Mouse (Mus musculus): ENCODE data around the gene Gm17455.
A peak's percentile ranks its signal among the peaks of the same experiment; 100 is the strongest.

Gene Gm17455

GRCm38 (mm10) chr10:60373937-60374578 is 25.5 kb upstream of the Gm17455 start:
- DNase-seq = no peak

GRCm38 (mm10) chr10:60376704-60377103 is 22.8 kb upstream of the Gm17455 start:
- no peak for DNase-seq

- DNase-seq = no peak
Observed at GRCm38 (mm10) chr10:60379419-60379957, 20.0 kb upstream of the Gm17455 start.

GRCm38 (mm10) chr10:60380229-60380628 is 19.3 kb upstream of the Gm17455 start:
- no peak for DNase-seq

- DNase-seq = peak; percentile 71 to 85
Observed at GRCm38 (mm10) chr10:60381142-60381925, 18.2 kb upstream of the Gm17455 start.

- peak in 1 of 2 experiments; percentile 61 for DNase-seq
Observed at GRCm38 (mm10) chr10:60388332-60388731, 11.2 kb upstream of the Gm17455 start.

GRCm38 (mm10) chr10:60389447-60389865 is 10.1 kb upstream of the Gm17455 start:
- peak; percentile 70 to 86 for DNase-seq

- DNase-seq = peak in 1 of 2 experiments; percentile 49
Observed at GRCm38 (mm10) chr10:60390177-60390903, 9.2 kb upstream of the Gm17455 start.

GRCm38 (mm10) chr10:60390904-60391420 is 8.6 kb upstream of the Gm17455 start:
- no peak for DNase-seq

- DNase-seq = no peak
Observed at GRCm38 (mm10) chr10:60391661-60392060, 7.9 kb upstream of the Gm17455 start.

GRCm38 (mm10) chr10:60394936-60395335 is 4.6 kb upstream of the Gm17455 start:
- no peak for DNase-seq

- no peak for DNase-seq
Observed at GRCm38 (mm10) chr10:60395605-60396004, 3.9 kb upstream of the Gm17455 start.

GRCm38 (mm10) chr10:60398051-60398814 is 1.3 kb upstream of the Gm17455 start:
- peak in 1 of 2 experiments; percentile 6 for DNase-seq

GRCm38 (mm10) chr10:60400507-60401295 is 1.2 kb downstream of the Gm17455 start:
- no peak for DNase-seq

- DNase-seq = no peak
Observed at GRCm38 (mm10) chr10:60405460-60406177, 6.1 kb downstream of the Gm17455 start.

GRCm38 (mm10) chr10:60407831-60408230 is 8.3 kb downstream of the Gm17455 start:
- DNase-seq = peak; percentile 41 to 48

- no peak for DNase-seq
Observed at GRCm38 (mm10) chr10:60411794-60412193, 12.3 kb downstream of the Gm17455 start.

- DNase-seq = no peak
Observed at GRCm38 (mm10) chr10:60413756-60414155, 14.2 kb downstream of the Gm17455 start.

GRCm38 (mm10) chr10:60417041-60417440 is 17.5 kb downstream of the Gm17455 start:
- DNase-seq = no peak

- DNase-seq = peak; percentile 18 to 42
Observed at GRCm38 (mm10) chr10:60418137-60418536, 18.6 kb downstream of the Gm17455 start.

GRCm38 (mm10) chr10:60419624-60420023 is 20.1 kb downstream of the Gm17455 start:
- DNase-seq = no peak

All from thymus, adult 18-20 months (tissue).